Mouse (Mus musculus) neutrophil, adult 5-6 weeks (primary cell): ENCODE measurements around the gene Akap3. TPM values are rescaled to one million over a fixed set of nuclear protein-coding genes. Genes with fewer than 3 reads are reported as not detected.

Experiments
- ATAC-seq: fragments of 151-379, 151-347 bp; 2 replicates; pipeline ENCODE4 v1.8.0; 2017; ENCODE audit warnings: mild to moderate bottlenecking, moderate TSS enrichment; ENCODE audit not compliant: insufficient number of reproducible peaks, poor library complexity, low FRiP score, severe bottlenecking; ENCODE audit errors: extremely low read depth
- total RNA-seq: library from RNA; stranded (forward); fragments of 200-1000 nt; gene quantifications from 2 replicates; pipeline ENCODE4 v1.2.3, GENCODE M21; 2017

Gene Akap3
- total RNA-seq: not detected in 2 replicates

DNA sequence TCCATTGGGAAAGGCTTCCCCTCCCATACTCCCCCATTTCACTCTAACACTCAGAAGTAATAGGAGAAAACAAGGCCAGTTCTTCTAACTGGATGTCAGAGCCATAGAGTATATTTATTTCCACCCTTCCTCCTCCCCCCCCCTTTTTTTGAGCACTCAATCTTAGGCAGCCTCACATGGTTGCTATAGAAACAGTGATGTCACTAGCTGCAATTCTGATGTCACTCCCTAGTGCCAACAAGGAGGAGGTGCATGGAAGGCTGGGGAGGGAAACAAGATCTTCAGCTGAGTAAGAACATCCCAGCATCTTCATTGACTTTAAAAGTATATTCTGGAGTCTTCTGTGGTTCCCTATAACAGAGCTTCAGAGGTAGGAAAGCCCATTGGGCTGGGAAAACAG is at the start of gene Akap3:
TSS of gene Akap3 (plus strand) at position 218 of the 400 bp plus-strand sequence.
- no peak for ATAC-seq

DNA sequence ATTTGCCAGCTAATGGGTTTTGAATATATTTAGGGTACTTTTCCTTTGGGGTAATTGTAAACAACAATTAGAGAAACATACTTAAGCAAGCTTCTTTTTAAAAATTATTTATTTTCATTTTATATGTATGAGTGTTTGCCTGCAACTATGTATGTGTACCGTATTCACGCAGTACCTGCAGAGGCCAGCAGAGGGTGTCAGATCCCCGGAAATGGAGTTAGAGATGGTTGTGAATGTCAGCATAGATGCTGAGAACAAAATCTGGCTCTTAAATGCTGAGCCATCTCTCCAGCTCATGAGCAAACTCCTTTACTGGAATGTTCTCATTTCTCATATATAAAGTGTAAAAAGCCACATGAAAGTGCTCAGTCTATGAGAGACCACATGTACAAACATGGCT is 46.1 kb upstream of the Akap3 start:
- no peak for ATAC-seq

DNA sequence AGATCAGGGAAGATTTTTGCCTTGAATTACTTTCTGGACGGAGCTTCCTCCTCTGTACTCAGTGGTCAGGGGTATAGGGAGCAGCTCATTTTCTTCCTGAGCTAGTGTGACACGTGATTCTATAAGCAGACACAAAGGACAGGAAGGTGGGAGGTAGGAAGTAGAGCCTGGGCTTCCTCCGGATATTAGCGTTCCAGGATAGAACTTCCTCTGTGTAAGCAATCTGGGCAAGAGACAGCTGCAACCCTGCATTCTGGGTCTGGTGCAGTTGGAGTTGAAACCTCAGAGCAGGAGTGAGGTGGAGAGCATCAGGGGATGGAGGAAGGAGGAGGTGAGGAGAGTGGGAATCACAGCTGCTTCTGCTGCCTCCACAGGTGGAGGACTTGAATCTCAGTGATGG is 44.8 kb upstream of the Akap3 start:
- no peak for ATAC-seq

DNA sequence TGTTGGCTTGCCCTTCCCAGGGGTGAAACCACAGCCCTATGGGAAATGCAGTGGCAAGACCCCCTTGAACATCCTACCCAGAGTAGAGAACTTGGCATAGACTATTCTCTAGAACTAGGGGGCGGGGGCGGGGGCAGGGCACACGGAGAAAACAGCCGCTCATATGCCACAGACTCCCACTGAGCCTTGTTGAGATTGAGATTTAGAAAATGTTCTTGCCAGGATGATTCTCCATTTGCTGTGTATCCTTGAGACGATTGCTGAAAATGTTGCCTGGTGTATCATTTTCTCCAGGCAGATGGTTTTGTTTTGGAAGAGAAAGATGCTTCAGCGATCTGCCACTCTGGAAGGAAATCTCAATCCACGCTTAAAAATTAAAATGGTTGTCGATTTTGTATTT is 44.3 kb upstream of the Akap3 start:
- no peak for ATAC-seq

DNA sequence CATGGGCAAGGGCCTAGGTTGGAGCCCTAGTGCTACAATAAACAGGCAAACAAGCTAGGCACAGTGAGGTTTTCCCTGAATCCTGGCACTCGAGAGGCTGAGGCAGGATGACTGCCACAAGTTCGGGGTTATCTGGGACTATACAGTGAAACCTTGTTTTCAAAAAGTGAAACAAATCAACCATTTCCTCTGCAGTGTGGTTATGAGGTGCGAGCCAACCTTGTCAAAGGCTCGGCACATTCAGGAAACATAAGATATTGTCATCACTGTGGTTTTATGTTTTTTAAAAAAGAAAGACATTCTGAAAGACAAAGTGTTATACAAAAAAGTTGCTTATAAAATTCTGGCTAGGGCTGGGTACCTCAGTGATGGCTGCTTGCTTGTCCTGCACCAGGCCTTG is 41.4 kb upstream of the Akap3 start:
- ATAC-seq: no peak

DNA sequence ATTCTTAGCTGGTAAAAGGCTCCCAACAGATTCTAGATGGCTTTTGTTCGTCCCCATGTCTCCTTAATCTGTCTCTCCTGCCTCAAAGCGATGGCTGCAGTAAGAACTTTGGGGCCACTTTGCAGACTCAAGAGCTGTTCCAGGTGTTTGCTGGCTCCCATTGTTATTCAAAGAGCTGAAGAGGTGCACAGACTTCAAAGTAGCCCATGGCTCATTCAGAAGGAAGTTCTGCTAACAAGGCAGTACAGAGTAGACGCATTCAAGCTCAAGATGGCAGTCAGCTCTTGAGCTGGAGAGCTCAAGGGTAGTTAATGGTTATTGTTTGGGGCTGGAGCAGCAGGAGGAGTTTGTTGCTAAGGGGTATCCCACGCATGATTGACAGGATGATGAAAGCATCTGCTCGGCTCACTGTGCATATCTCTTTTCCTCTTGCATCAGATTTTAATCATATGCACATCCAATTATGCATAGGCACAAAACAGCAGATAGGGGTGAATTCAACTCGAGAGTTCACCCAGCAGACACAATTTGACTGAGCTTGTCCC is 37.6 kb upstream of the Akap3 start:
- ATAC-seq: no peak

DNA sequence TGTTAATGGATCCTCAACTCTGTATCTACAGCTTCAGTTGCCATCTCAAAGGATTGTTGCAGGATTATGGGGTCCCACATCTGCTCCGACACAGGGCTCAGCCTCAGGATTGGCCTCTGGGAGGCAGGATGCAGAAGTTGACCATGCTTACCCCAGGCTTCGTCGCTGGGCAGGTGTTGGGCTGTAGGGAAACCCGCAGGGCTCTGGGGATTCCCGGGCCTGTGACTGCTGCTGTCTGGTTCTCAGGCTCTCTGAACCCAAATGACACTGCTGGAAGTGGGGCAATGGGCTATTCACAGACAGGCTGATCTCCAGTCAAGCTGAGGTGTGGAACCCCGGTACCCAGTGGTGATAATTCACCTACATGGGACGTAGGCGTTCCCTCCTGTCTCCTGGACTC is 36.6 kb upstream of the Akap3 start:
- no peak for ATAC-seq

DNA sequence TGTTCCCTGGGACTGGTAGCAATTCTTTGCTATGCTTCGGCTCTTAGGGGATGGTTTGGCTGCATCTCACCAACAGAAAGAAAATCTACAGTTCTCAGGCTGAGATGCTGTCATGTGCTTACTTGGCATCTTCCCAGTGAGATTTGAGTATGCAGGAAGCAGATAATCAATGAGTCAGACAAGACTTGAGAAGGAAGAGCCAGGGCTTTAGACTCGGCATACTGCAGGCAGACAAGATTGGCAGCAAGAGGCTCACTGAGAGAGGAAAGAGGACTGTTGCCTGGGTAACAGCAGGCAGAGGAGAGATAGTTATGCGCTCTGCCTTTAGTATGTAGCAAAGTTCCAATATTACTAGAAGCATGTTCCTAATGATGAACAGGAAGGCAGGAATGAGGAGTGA is 29.8 kb upstream of the Akap3 start:
- no peak for ATAC-seq

DNA sequence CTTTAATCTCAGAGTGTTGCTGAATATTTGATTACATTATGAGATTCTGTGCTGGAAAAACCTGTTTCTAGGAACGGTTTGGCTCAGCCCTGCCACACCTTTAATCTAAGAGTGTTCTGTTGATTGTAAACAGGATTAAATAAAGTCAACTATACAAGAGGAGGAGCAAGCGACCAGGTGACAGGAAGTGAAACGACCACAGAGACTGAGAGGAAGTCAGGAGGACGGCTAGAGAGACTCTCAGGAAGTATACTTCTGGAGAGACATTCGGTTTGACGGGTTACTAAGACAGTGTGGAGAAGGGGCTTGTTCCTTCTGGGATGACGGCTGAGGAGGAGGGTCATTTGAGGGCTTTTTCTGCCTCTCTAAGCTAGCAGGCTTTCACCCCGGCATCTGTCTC is 16.3 kb upstream of the Akap3 start:
- ATAC-seq: no peak

DNA sequence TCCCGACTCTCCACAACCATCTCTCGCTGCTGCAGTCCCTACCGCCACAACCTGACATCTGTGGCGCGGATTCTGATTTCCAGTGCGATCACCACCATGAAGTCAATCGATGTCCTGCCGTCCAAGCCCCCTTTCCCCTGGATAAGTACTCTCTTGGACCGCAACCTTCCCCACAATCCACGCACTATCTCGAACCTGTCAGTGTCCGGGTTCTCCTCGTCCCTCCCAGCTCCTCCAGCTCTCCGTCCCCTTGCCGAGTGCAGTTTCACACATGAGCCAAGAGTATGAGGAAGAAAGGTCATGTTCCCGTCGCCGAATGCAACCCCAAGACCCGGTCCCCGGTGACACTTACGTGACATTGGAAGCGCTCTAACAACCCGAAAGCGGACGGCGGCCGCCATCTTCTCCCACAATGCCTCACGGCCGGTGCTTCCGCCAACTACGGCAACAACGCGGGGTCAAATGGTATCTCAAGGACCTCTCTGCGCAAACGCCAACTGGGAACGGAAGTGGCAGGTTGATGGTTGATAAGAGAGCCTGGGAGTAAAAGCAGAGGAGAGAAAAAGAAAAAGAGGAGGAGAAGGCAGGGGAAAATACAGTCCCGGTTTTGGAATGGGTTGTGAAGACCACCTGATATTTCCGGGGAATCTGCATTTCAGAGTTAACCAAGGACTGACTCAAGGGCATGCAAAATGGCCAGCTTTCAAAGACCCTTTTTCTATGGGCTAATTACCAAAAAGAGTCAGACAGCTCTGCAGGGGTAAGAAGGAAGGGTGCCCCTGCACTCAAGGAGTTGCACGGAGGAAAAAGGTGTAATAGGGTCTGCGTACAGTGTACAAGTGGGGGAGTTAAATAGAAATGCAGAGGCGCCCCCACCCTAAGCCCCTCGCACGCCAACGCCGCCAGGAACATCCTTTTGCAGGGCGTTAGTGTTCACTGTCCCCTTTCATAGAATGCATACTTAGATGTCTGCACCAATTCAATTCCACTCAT is 3.9 kb upstream of the Akap3 start, which contains the start of gene Ndufa9:
TSS of gene Ndufa9 (minus strand) at position 425 of the 993 bp plus-strand sequence.
- ATAC-seq: peak; percentile 96

DNA sequence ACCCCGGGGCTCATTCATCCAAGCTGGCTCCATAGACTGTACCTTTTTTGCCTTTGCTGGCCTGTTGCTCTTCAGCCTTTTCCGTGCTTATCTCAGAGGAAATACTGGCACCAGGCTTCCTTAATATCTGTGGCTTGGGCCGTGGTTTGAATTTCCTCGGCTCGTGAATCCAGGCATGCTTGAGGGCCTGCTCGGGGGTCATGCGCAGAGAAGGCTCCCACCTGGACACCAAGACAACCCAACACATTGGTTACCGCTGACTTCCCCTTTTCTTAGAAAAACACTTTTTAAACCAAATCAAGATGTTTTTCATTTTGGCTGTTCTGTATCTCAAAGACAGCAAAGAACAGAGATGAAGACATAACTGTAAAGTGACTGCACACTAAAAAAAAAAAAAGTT is 24.2 kb downstream of the Akap3 start:
- ATAC-seq: no peak

DNA sequence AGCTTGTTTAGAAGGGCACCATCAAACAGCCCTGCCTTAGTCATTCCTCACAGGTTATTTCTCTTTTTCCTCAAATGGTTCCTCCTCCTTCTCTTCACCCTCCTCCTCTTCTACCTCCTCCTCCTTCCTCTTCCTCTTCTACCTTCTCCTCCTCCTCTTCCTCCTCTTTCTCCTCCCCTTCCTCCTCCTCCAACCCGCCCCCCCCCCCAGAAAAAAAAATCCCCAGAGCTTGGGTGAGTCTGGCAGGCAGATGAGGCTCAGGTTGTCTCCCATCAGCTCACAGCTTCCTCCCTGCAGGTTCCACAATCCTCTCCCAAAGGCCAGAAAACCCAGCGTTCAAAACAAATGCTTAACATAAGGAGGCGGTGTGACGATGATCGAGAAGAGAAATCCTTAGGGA is 54.5 kb downstream of the Akap3 start:
- ATAC-seq: no peak

DNA sequence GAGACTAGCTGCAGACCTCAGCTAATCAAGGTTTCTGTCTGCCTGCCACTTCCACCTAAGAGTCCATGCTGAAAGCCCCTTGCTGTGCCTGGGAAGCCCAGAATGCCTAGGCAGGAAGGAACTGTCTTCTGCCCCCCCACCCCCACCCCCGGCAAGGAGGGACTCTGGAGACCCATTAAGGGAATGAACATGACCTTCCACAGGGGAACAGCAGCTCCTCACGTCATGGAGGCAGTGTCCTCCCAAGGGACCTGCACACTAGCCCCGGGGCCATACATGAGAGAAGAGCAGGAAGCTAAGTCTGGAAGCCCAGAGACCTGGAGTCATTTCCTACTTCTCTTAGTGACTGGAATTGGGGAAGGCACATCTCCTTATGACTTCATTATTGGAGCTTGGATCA is 55.0 kb downstream of the Akap3 start:
- ATAC-seq: no peak

DNA sequence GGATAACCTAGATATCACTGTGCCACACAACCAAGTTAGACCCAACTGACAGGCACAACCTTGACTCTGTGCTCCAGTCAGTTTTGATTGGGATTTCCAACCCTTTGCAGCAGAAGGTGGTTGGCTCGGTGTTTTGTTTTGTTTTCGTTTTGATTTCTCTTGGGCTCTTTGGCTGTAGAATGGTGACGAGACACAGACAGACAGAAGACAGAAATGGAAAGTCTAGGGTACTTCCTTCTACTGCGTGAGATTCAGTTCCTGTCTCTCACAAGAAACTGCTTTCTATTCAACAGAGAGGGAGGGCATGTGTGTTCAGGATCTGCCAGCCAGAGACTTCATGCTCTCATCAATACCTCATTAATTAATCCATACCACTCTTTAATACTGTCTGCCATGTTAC is 57.8 kb downstream of the Akap3 start:
- 0 out of 2 replicates have a peak, but pooled peaks have one; percentile 13 for ATAC-seq

DNA sequence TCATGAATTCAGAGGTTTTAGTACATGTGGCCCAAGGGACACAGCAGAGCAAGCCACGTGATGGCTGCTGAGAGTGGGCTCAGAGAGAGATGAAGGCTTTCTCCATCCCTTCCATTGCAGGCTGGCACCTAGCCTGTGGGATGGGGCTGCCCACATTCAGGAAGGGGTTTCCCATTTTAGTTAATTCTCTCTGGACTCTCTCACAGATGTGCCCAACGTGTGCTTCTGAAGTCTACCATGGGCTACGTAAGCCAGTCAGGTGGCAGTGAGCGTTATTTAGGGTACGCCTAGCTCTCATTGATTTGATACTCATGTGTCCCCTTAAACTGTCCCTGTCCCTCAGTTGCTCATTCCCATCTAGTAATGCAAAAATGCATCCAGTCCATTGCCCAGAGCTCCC is 62.0 kb downstream of the Akap3 start:
- no peak for ATAC-seq

DNA sequence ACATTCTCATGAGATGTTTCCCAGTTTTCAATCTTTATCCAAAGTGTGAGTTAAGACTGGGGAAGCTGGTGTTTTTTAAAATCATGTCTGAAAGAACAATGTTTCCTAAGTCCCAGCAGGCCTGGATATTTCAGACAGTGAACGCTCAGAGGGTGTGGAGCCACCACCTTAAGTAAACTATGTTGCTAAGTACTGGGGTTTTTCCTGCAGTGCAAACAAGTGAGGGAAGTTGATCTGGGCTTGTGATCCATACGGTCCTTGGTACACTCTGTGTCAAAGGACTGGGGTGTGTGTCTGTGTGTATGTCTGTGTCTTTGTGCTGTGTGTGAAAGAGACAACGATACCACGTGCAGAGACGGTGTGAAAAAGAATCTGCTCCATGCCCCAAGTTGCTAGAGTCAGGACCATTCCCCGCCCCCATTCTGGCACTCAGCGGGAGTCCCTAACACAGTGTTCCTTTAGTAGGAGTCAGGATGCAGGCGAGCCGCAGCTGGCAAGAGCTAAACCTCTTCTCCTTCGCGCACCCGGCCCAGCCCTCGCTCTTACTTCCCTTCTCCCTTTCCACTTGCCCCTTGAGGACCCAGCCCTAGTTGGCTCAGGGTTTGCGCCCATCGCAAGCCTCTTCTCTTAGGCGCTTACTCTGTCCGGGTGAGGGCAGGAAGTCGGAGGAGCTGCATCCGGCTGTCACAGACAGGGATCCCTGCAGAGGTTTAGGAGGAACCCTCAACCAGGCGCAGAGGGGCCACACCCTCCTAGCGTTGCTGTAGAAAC is 68.4 kb downstream of the Akap3 start, which contains the start of gene Dyrk4:
TSS of gene Dyrk4 (minus strand) at position 729 of the 771 bp plus-strand sequence.
- ATAC-seq: no peak; the same call in 1 of the 2 replicates
